Mouse (Mus musculus): ENCODE data around the gene Vmo1. TPM values are rescaled to one million over a fixed set of nuclear protein-coding genes. Genes with fewer than 3 reads are reported as not detected.

Vmo1 gene
- polyA plus RNA-seq, 1 experiment from 2014 or later: not detected

- no peak overlapping the region for H3K27ac ChIP-seq (replicated peaks)
- 61% methylated on average over 1 of the region's 1 CpGs for WGBS
- H3K27me3 ChIP-seq: no peaks in the 10 kb centered on the region
- H3K9me3 ChIP-seq: no peaks in the 10 kb centered on the region
- ATAC-seq (ENCODE audit: low FRiP score, low read depth): no peak
- no peak overlapping the region for H3K9ac ChIP-seq
- H3K4me2 ChIP-seq: no peak overlapping the region
- H3K4me3 ChIP-seq: no peak overlapping the region
- no peaks in the 10 kb centered on the region for H3K36me3 ChIP-seq
- peaks cover 7% of the 10 kb centered on the region for H3K4me1 ChIP-seq (replicated peaks)
These were observed 4.0 kb upstream of the Vmo1 start for GRCm38 (mm10) chr11:70518436-70518835.

GRCm38 (mm10) chr11:70516352-70516751 is 1.9 kb upstream of the Vmo1 start:
- no peak for ATAC-seq (ENCODE audit: low FRiP score, low read depth)
- Histone ChIP-seq H3K4me1 (replicated peaks) (peaks cover 7% of the 10 kb centered on the region), H3K9ac (no peak overlapping the region), H3K9me3 (no peaks in the 10 kb centered on the region), H3K27ac (replicated peaks) (no peak overlapping the region), H3K27me3 (no peaks in the 10 kb centered on the region), H3K4me2 (no peak overlapping the region), H3K4me3 (no peak overlapping the region), H3K36me3 (no peaks in the 10 kb centered on the region)
- WGBS: 33% methylated on average over 2 of the region's 2 CpGs

GRCm38 (mm10) chr11:70513520-70513919 is 896 bp downstream of the Vmo1 start:
- Histone ChIP-seq H3K4me1 (replicated peaks) (peaks cover 10% of the 10 kb centered on the region), H3K9me3 (no peaks in the 10 kb centered on the region), H3K4me2 (no peak overlapping the region), H3K9ac (no peak overlapping the region), H3K27ac (replicated peaks) (no peak overlapping the region), H3K27me3 (no peaks in the 10 kb centered on the region), H3K36me3 (no peaks in the 10 kb centered on the region), H3K4me3 (no peak overlapping the region)
- 43% methylated on average over 11 of the region's 11 CpGs for WGBS
- no peak for ATAC-seq (ENCODE audit: low FRiP score, low read depth)

- Histone ChIP-seq H3K4me2 (no peak overlapping the region), H3K36me3 (no peaks in the 10 kb centered on the region), H3K9ac (no peak overlapping the region), H3K4me3 (no peak overlapping the region), H3K27me3 (no peaks in the 10 kb centered on the region), H3K27ac (replicated peaks) (no peak overlapping the region), H3K9me3 (no peaks in the 10 kb centered on the region), H3K4me1 (replicated peaks) (peaks cover 10% of the 10 kb centered on the region)
- no peak for ATAC-seq (ENCODE audit: low FRiP score, low read depth)
- 82% methylated on average over 7 of the region's 7 CpGs for WGBS
These were observed 1.6 kb downstream of the Vmo1 start for GRCm38 (mm10) chr11:70512709-70513342.

GRCm38 (mm10) chr11:70511825-70512224 is 2.6 kb downstream of the Vmo1 start:
- no peak overlapping the region for H3K4me2 ChIP-seq
- no peaks in the 10 kb centered on the region for H3K36me3 ChIP-seq
- H3K9ac ChIP-seq: no peak overlapping the region
- no peaks in the 10 kb centered on the region for H3K9me3 ChIP-seq
- no peak overlapping the region for H3K4me3 ChIP-seq
- ATAC-seq (ENCODE audit: low FRiP score, low read depth): no peak
- WGBS: 93% methylated on average over 7 of the region's 7 CpGs
- no peak overlapping the region for H3K27ac ChIP-seq (replicated peaks)
- peaks cover 10% of the 10 kb centered on the region for H3K4me1 ChIP-seq (replicated peaks)
- no peaks in the 10 kb centered on the region for H3K27me3 ChIP-seq

GRCm38 (mm10) chr11:70511242-70511641 is 3.2 kb downstream of the Vmo1 start:
- Histone ChIP-seq H3K4me1 (replicated peaks) (peaks cover 10% of the 10 kb centered on the region), H3K9me3 (no peaks in the 10 kb centered on the region), H3K4me2 (no peak overlapping the region), H3K4me3 (no peak overlapping the region), H3K27ac (replicated peaks) (no peak overlapping the region), H3K27me3 (no peaks in the 10 kb centered on the region), H3K9ac (no peak overlapping the region), H3K36me3 (no peaks in the 10 kb centered on the region)
- WGBS: 84% methylated on average over 2 of the region's 2 CpGs
- no peak for ATAC-seq (ENCODE audit: low FRiP score, low read depth)

- H3K9me3 ChIP-seq: no peaks in the 10 kb centered on the region
- peak overlapping the region; percentile 18 for H3K4me3 ChIP-seq
- peak overlapping the region; percentile 55 for H3K4me2 ChIP-seq
- no peaks in the 10 kb centered on the region for H3K27me3 ChIP-seq
- ATAC-seq (ENCODE audit: low FRiP score, low read depth): peak; percentile 83
- WGBS: 6% methylated on average over 19 of the region's 19 CpGs
- peaks cover 10% of the 10 kb centered on the region for H3K4me1 ChIP-seq (replicated peaks)
- H3K27ac ChIP-seq (replicated peaks): no peak overlapping the region
- H3K36me3 ChIP-seq: no peaks in the 10 kb centered on the region
- 0 out of 2 replicates have a peak overlapping the region, but pooled peaks have one; percentile 13 for H3K9ac ChIP-seq
These were observed 4.5 kb downstream of the Vmo1 start for GRCm38 (mm10) chr11:70509753-70510564.

- 75% methylated on average over 7 of the region's 7 CpGs for WGBS
- no peaks in the 10 kb centered on the region for H3K9me3 ChIP-seq
- no peak overlapping the region for H3K4me3 ChIP-seq
- H3K9ac ChIP-seq: no peak overlapping the region
- H3K36me3 ChIP-seq: no peaks in the 10 kb centered on the region
- ATAC-seq (ENCODE audit: low FRiP score, low read depth): no peak
- peaks cover 10% of the 10 kb centered on the region for H3K4me1 ChIP-seq (replicated peaks)
- H3K27ac ChIP-seq (replicated peaks): no peak overlapping the region
- H3K27me3 ChIP-seq: no peaks in the 10 kb centered on the region
- H3K4me2 ChIP-seq: no peak overlapping the region
These were observed 7.4 kb downstream of the Vmo1 start for GRCm38 (mm10) chr11:70506962-70507515.

GRCm38 (mm10) chr11:70506385-70506784 is 8.0 kb downstream of the Vmo1 start:
- no peaks in the 10 kb centered on the region for H3K9me3 ChIP-seq
- H3K4me1 ChIP-seq (replicated peaks): peaks cover 10% of the 10 kb centered on the region
- no peak overlapping the region for H3K27ac ChIP-seq (replicated peaks)
- H3K27me3 ChIP-seq: no peaks in the 10 kb centered on the region
- no peak overlapping the region for H3K9ac ChIP-seq
- no peaks in the 10 kb centered on the region for H3K36me3 ChIP-seq
- 24% methylated on average over 4 of the region's 4 CpGs for WGBS
- ATAC-seq (ENCODE audit: low FRiP score, low read depth): no peak
- H3K4me3 ChIP-seq: no peak overlapping the region
- H3K4me2 ChIP-seq: no peak overlapping the region

GRCm38 (mm10) chr11:70504970-70505369 is 9.4 kb downstream of the Vmo1 start, which contains the start of gene Tm4sf5:
Gene Tm4sf5 (plus strand): TSS chr11:70505244.
- no peaks in the 10 kb centered on the region for H3K27me3 ChIP-seq
- WGBS: 83% methylated on average over 9 of the region's 9 CpGs
- H3K4me2 ChIP-seq: no peak within 1 kb of the TSS
- H3K36me3 ChIP-seq: no peaks in the 10 kb centered on the region
- H3K9ac ChIP-seq: no peak within 1 kb of the TSS
- no peak for ATAC-seq (ENCODE audit: low FRiP score, low read depth)
- H3K4me3 ChIP-seq: no peak within 1 kb of the TSS
- peaks cover 6% of the 10 kb centered on the region for H3K4me1 ChIP-seq (replicated peaks)
- no peaks in the 10 kb centered on the region for H3K9me3 ChIP-seq
- no peak within 1 kb of the TSS for H3K27ac ChIP-seq (replicated peaks)

- H3K27me3 ChIP-seq: no peaks in the 10 kb centered on the region
- no peak overlapping the region for H3K4me3 ChIP-seq
- no peak for ATAC-seq (ENCODE audit: low FRiP score, low read depth)
- no peak overlapping the region for H3K9ac ChIP-seq
- H3K4me2 ChIP-seq: no peak overlapping the region
- H3K36me3 ChIP-seq: no peaks in the 10 kb centered on the region
- H3K27ac ChIP-seq (replicated peaks): no peak overlapping the region
- WGBS: 76% methylated on average over 3 of the region's 3 CpGs
- no peaks in the 10 kb centered on the region for H3K9me3 ChIP-seq
- H3K4me1 ChIP-seq (replicated peaks): no peaks in the 10 kb centered on the region
These were observed 12.4 kb downstream of the Vmo1 start for GRCm38 (mm10) chr11:70502018-70502417.

GRCm38 (mm10) chr11:70500476-70500812 is 14.0 kb downstream of the Vmo1 start:
- 95% methylated on average over 1 of the region's 1 CpGs for WGBS
- H3K36me3 ChIP-seq: no peaks in the 10 kb centered on the region
- H3K27me3 ChIP-seq: no peaks in the 10 kb centered on the region
- H3K9me3 ChIP-seq: no peaks in the 10 kb centered on the region
- no peak for ATAC-seq (ENCODE audit: low FRiP score, low read depth)
- H3K4me3 ChIP-seq: no peak overlapping the region
- H3K4me2 ChIP-seq: no peak overlapping the region
- no peak overlapping the region for H3K9ac ChIP-seq
- no peaks in the 10 kb centered on the region for H3K4me1 ChIP-seq (replicated peaks)
- no peak overlapping the region for H3K27ac ChIP-seq (replicated peaks)
